Mouse (Mus musculus): ENCODE data around the gene Naa80.

DNA sequence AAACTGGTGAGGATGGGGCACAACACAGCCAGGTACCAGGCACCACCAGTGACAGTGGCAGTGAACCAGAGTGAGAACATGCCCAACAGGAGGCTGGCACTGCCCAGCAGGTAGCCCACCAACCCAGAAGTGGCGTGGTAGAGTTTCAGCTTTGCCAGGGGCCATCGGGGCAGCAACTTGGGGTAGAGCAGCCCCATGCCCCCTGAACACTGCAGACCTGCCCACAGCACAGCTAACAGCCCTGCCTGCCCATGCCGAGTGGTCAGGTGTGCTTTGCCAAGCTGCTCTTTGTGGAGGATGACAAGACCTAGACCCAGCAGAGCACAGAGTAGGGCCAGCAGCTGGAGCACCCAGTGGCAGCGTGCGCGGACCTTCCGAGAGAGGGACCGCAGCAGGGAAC, 38.7 kb upstream of the Naa80 start:
- no peak for TF ChIP-seq CTCF (IDR thresholded peaks at IDR 0.05; ENCODE audit: insufficient read depth, low read depth, low read length)
- no peak for TF ChIP-seq POLR2A (IDR thresholded peaks at IDR 0.05; ENCODE audit: insufficient read depth, low read depth, low read length)

Data from olfactory bulb, adult 2 months (tissue).